In the genomic region with DNA sequence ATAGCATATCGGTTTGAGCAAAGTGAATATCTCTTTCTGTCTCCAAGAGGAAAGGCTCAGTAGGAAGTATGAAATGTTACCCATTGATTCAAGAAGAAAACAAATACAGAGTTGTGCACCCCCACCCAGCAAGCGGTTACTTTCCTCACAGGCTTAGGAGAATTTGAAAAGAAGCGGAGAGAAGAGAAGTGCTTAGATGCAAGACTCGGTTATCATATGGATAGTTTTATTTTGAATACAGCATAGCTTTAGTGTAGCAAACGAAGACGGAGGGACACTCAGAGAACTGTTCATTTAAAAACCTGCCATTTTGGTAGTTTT, we compare ENCODE assay signal across 9 mouse cellular contexts. TPM values are rescaled to one million over a fixed set of nuclear protein-coding genes. Genes with fewer than 3 reads are reported as not detected.
DNase-seq lines count a peak whose midpoint lies in the region; ATAC-seq lines count a peak whose summit lies in the region.
"Had no signal": no experiment of that assay in that cellular context is flagged by ENCODE, and none has a peak within 500 bp of the region (broad histone marks: within the 10 kb centered on the region; RNA-seq: fewer than 3 reads in every experiment).

No protein-coding gene starts in this region.

- no peaks in the 10 kb centered on the region for H3K36me3 ChIP-seq in kidney, embryonic 14.5 days (ENCODE audit: control insufficient read depth, insufficient read depth, low read length)
- H3K36me3 ChIP-seq in embryonic facial prominence, embryonic 15.5 days, result no peaks in the 10 kb centered on the region
- H3K36me3 ChIP-seq in intestine, embryonic 15.5 days, result no peaks in the 10 kb centered on the region
- H3K36me3 ChIP-seq in midbrain, embryonic 16.5 days (ENCODE audit: control insufficient read depth, insufficient read depth, low read length), result no peaks in the 10 kb centered on the region

- no peak for DNase-seq in kidney, adult 11 months
- DNase-seq in gastrocnemius, postnatal 25 days, result no peak
- no peak for DNase-seq in layer of hippocampus, postnatal 36 days
- DNase-seq in T-cell, adult 2 months (ENCODE audit: low spot score), result no peak

- no peak overlapping the region for H3K27ac ChIP-seq in kidney, embryonic 14.5 days (ENCODE audit: low read depth, low read length)
- H3K27ac ChIP-seq in embryonic facial prominence, embryonic 15.5 days (replicated peaks), result no peak overlapping the region
- H3K27ac ChIP-seq in intestine, embryonic 15.5 days, result no peak overlapping the region
- peak overlapping the region; percentile 98; the same call in 1 of the 2 replicates for H3K27ac ChIP-seq in midbrain, embryonic 16.5 days (ENCODE audit: low read length)
- H3K27ac ChIP-seq: macrophage had no signal

- ATAC-seq in kidney, embryonic 14.5 days (ENCODE audit: low FRiP score, low TSS enrichment), result no peak
- no peak for ATAC-seq in embryonic facial prominence, embryonic 15.5 days (ENCODE audit: insufficient number of reproducible peaks, low FRiP score, low TSS enrichment, low read depth)
- no peak for ATAC-seq in intestine, embryonic 15.5 days
- no peak for ATAC-seq in midbrain, embryonic 16.5 days

- H3K9ac ChIP-seq in kidney, embryonic 14.5 days (ENCODE audit: low read depth, low read length), result no peak overlapping the region
- no peak overlapping the region for H3K9ac ChIP-seq in embryonic facial prominence, embryonic 15.5 days
- no peak overlapping the region for H3K9ac ChIP-seq in intestine, embryonic 15.5 days
- H3K9ac ChIP-seq in midbrain, embryonic 16.5 days (ENCODE audit: low read depth, low read length), result 0 out of 2 replicates have a peak overlapping the region, but pooled peaks have one; percentile 97

- peaks cover 34% of the 10 kb centered on the region for H3K27me3 ChIP-seq in kidney, embryonic 14.5 days (ENCODE audit: control insufficient read depth, insufficient read depth, low read length)
- H3K27me3 ChIP-seq in embryonic facial prominence, embryonic 15.5 days, result peaks cover 37% of the 10 kb centered on the region
- H3K27me3 ChIP-seq in intestine, embryonic 15.5 days (replicated peaks), result peaks cover 15% of the 10 kb centered on the region; the same call in 1 of the 2 replicates
- H3K27me3 ChIP-seq in midbrain, embryonic 16.5 days (ENCODE audit: control insufficient read depth, insufficient read depth, low read depth, low read length), result no peaks in the 10 kb centered on the region

- H3K4me3 ChIP-seq in kidney, embryonic 14.5 days (ENCODE audit: low read length), result peak overlapping the region; percentile 75; the same call in 1 of the 2 replicates
- H3K4me3 ChIP-seq in embryonic facial prominence, embryonic 15.5 days (replicated peaks), result peak overlapping the region; percentile 72
- H3K4me3 ChIP-seq in intestine, embryonic 15.5 days (replicated peaks), result peak overlapping the region; percentile 81
- peak overlapping the region; percentile 87 for H3K4me3 ChIP-seq in midbrain, embryonic 16.5 days (ENCODE audit: low read depth, low read length)

- H3K4me1 ChIP-seq in kidney, embryonic 14.5 days (ENCODE audit: control insufficient read depth, insufficient read depth, low read length), result 0 out of 2 replicates have a peak, but pooled peaks cover 6% of the 10 kb centered on the region
- H3K4me1 ChIP-seq in embryonic facial prominence, embryonic 15.5 days, result peaks cover 12% of the 10 kb centered on the region
- H3K4me1 ChIP-seq in intestine, embryonic 15.5 days (replicated peaks), result peaks cover 5% of the 10 kb centered on the region; the same call in 1 of the 2 replicates
- H3K4me1 ChIP-seq in midbrain, embryonic 16.5 days (ENCODE audit: control insufficient read depth, insufficient read depth, low read length), result peaks cover 18% of the 10 kb centered on the region

- no peaks in the 10 kb centered on the region for H3K9me3 ChIP-seq in kidney, embryonic 14.5 days (ENCODE audit: control insufficient read depth, low read length)
- no peaks in the 10 kb centered on the region for H3K9me3 ChIP-seq in embryonic facial prominence, embryonic 15.5 days (replicated peaks)
- H3K9me3 ChIP-seq in intestine, embryonic 15.5 days, result no peaks in the 10 kb centered on the region
- H3K9me3 ChIP-seq in midbrain, embryonic 16.5 days (replicated peaks; ENCODE audit: control insufficient read depth, low read length, poor library complexity, severe bottlenecking), result no peaks in the 10 kb centered on the region

- WGBS in kidney, embryonic 14.5 days, result 4% methylated on average over 6 of the region's 6 CpGs
- WGBS in embryonic facial prominence, embryonic 15.5 days, result 12% methylated on average over 6 of the region's 6 CpGs
- WGBS in intestine, embryonic 15.5 days, result 27% methylated on average over 6 of the region's 6 CpGs
- 4% methylated on average over 6 of the region's 6 CpGs for WGBS in midbrain, embryonic 16.5 days

- H3K4me2 ChIP-seq in kidney, embryonic 14.5 days (replicated peaks; ENCODE audit: low read depth, low read length), result peak overlapping the region; percentile 92
- H3K4me2 ChIP-seq in embryonic facial prominence, embryonic 15.5 days (replicated peaks), result peak overlapping the region; percentile 88
- H3K4me2 ChIP-seq in intestine, embryonic 15.5 days (replicated peaks), result peak overlapping the region; percentile 94
- H3K4me2 ChIP-seq in midbrain, embryonic 16.5 days (ENCODE audit: low read length), result peak overlapping the region; percentile 82

RNA-seq across cellular contexts. Expression of a gene that starts 5.6 kb away (rescaled TPM):
- 1.1 and 3.2 TPM in 2 replicates for polyA plus RNA-seq in kidney, embryonic 14.5 days (2014; fragmentation: Nextera tagmentation; extraction: Ambion mirVana)
- 3.5 and 4.1 TPM in 2 replicates for polyA plus RNA-seq in embryonic facial prominence, embryonic 15.5 days (2015; fragmentation: Nextera tagmentation; extraction: Ambion mirVana)
- 2.0 and 2.6 TPM in 2 replicates for polyA plus RNA-seq in intestine, embryonic 15.5 days (2015; fragmentation: Nextera tagmentation; extraction: Ambion mirVana)
- polyA plus RNA-seq in midbrain, embryonic 16.5 days (2015; fragmentation: Nextera tagmentation; extraction: Ambion mirVana), result 25.1 and 27.9 TPM in 2 replicates
- under 1 TPM; 0.23 to 0.24 TPM for total RNA-seq in gastrocnemius, postnatal 25 days (2021)
- 10 to 100 TPM; 21.7 to 33.0 TPM for total RNA-seq in layer of hippocampus, postnatal 36 days (2021)
- polyA plus RNA-seq: macrophage had no signal
